Mouse (Mus musculus): Measurements from ENCODE around the gene Xpnpep3. TPM values are rescaled to one million over a fixed set of nuclear protein-coding genes. Genes with fewer than 3 reads are reported as not detected.

Gene Xpnpep3
- 1.2 and 3.5 TPM in 2 replicates for polyA plus RNA-seq (2012; rRNA removed; ENCODE audit: low replicate concordance)

GRCm38 (mm10) chr15:81399638-81400315, at the start of gene Xpnpep3, which contains the start of gene St13:
TSS of gene Xpnpep3 (plus strand) at chr15:81400138.
TSS of gene St13 (minus strand) at chr15:81400077.

DNA sequence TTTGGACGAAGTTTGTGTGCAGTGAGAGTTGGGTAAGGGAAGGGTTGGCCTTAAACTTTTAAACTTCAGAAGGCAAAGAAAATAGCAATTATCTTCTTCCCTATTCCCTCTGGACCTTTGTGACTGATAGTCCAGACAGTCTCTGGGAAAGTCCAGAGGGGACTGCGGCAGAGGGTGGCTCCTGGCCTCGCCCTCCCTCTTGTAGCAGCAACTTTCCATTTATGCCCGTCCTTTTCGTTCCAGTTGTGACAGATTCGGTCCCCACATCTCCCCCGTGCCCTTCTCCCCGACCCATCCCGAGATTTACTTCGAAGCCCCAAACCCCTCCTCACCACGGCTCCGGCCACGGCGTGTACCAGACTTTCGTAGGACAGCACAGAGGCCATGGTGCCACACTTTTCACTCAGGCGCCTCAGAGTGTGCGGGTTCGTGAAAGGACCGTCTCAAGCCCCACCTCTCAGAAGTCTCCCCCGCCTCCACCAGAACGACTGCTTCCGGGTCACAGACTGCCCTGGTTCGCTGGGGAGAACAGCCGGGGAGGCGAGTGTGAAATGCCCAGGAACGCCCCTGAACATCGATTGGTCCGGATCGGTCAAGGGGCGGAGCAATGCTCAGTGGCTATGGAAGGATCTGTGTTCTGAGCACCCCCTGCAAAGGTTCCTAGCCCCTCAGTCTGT, 39.5 kb upstream of the Xpnpep3 start, which contains the start of gene Slc25a17:
Gene Slc25a17 (minus strand): TSS at position 468 of the 677 bp plus-strand sequence.

DNA sequence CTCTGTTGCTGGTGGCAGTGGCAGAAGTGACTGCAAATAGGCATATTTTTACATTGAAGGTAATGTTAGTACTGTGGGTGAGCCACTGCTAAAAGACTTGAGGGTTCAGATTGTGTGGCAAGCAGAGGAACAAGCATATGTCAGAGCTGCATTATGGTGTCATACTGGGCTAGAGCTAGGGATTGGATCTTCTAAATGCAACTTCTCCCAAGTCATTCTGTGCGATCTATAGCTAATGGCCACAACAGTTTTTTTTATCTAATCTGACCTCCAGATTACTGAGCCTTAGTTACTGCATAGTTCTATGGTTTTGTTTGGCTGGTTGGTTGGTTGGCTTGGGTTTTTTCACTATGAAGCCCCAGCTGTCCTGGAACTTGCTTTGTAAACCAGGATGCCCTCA, 8.3 kb downstream of the Xpnpep3 start, which contains the start of gene Dnajb7:
Gene Dnajb7 (minus strand): TSS at position 101 of the 400 bp plus-strand sequence.

DNA sequence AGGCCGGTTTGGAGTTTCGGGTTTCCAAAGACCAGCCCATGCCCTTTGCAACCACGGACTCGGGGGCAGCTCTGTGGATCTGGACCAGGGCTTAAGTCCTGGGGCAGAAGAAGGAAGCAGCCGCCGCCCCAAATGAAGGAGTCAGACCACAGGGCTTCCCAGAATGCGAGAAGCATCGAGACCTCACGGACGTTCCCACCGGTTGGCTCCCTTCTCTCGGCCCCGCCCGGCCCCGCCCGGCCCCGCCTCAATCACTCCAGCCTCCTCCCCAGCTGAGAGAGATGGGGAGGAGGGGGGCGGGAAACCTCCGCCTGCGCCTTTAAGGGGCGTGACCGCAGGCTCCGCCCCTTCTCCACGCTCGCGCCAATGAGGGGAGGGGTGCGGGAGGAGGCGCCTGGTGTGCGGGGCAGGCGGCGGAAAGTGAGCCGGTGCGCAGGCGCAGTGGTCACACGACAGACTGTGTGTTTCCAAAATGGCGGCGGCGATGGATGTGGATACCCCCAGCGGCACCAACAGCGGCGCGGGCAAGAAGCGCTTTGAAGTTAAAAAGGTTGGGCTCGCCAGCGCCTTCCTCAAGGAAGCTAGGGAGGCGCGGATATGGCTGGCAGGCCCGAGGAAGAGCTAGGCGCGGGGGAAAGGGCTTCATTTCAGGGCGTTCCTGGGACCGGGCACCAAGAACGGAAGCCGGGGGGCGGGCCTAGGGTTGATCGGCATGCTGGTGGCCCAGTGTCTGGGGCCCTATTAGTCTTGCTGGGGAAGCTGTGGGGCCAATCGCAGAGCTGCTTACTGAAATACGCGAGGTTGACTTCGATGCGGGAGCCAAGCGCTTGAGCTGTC, 66.2 kb downstream of the Xpnpep3 start, which contains the start of gene Rbx1:
Gene Rbx1 (plus strand): TSS at position 396 of the 837 bp plus-strand sequence.

Other genes with a start within 250 kb of the Xpnpep3 start
- gene Mrtfa, start 209.4 kb upstream of the Xpnpep3 start, polyA plus RNA-seq (2012; rRNA removed; ENCODE audit: low replicate concordance) = 26.8 and 29.2 TPM in 2 replicates
- 0.56 and 1.1 TPM in 2 replicates for gene Mchr1, start 164.6 kb upstream of the Xpnpep3 start, polyA plus RNA-seq (2012; rRNA removed; ENCODE audit: low replicate concordance)
- gene Slc25a17, start 39.3 kb upstream of the Xpnpep3 start, polyA plus RNA-seq (2012; rRNA removed; ENCODE audit: low replicate concordance) = 5.6 and 10.0 TPM in 2 replicates
- gene St13, start 61 bp upstream of the Xpnpep3 start, polyA plus RNA-seq (2012; rRNA removed; ENCODE audit: low replicate concordance) = 3.7 and 10.6 TPM in 2 replicates
- 0.12 and 0.21 TPM in 2 replicates for gene Dnajb7, start 8.2 kb downstream of the Xpnpep3 start, polyA plus RNA-seq (2012; rRNA removed; ENCODE audit: low replicate concordance)
- gene Rbx1, start 66.2 kb downstream of the Xpnpep3 start, polyA plus RNA-seq (2012; rRNA removed; ENCODE audit: low replicate concordance) = 9.8 and 10.6 TPM in 2 replicates
- 15.7 and 17.1 TPM in 2 replicates for gene Ep300, start 185.2 kb downstream of the Xpnpep3 start, polyA plus RNA-seq (2012; rRNA removed; ENCODE audit: low replicate concordance)

Measured in duodenum, adult 2 months (tissue).